Mouse (Mus musculus): ENCODE data around the gene Cdk2. TPM values are rescaled to one million over a fixed set of nuclear protein-coding genes. Genes with fewer than 3 reads are reported as not detected.
A peak's percentile ranks its signal among the peaks of the same experiment; 100 is the strongest.
"Not testable (repeated sequence)": the region's sequence is repeated elsewhere in the genome, so short reads cannot be mapped to it uniquely, and the experiment has no call there.

The Cdk2 gene
- polyA plus RNA-seq, 1 experiment from 2014 or later, result 33.9 TPM

GRCm38 (mm10) chr10:128737435-128737834, 32.6 kb upstream of the Cdk2 start:
- 6% methylated on average over 14 of the region's 15 CpGs for WGBS
- Histone ChIP-seq H3K4me3 (ENCODE audit: low read depth, low read length) (no peak overlapping the region), H3K36me3 (ENCODE audit: insufficient read depth, low read length) (0 out of 2 replicates have a peak, but pooled peaks cover 10% of the 10 kb centered on the region)

GRCm38 (mm10) chr10:128731992-128732391, 27.2 kb upstream of the Cdk2 start:
- no peak for DNase-seq (ENCODE audit: low spot score)
- no peak overlapping the region for H3K27ac ChIP-seq (ENCODE audit: low read length)

More at GRCm38 (mm10) chr10:128737435-128737834, 32.6 kb upstream of the Cdk2 start:
- ATAC-seq (peak; percentile 35), DNase-seq (ENCODE audit: low spot score) (no peak)
- peaks cover 1% of the 10 kb centered on the region; the same call in 1 of the 2 replicates for H3K4me1 ChIP-seq (ENCODE audit: insufficient read depth, low read depth, low read length)
- no peak overlapping the region for H3K4me2 ChIP-seq (replicated peaks; ENCODE audit: low read depth, low read length)
- no peaks in the 10 kb centered on the region for H3K27me3 ChIP-seq (replicated peaks; ENCODE audit: insufficient read depth, low read length)
- H3K9ac ChIP-seq (replicated peaks; ENCODE audit: low read depth), result no peak overlapping the region
- no peaks in the 10 kb centered on the region for H3K9me3 ChIP-seq (ENCODE audit: low read length)
- no peak for TF ChIP-seq EP300 (IDR thresholded peaks at IDR 0.05)
- TF ChIP-seq CTCF (IDR thresholded peaks at IDR 0.05), result no peak
- H3K27ac ChIP-seq (ENCODE audit: low read length), result no peak overlapping the region

GRCm38 (mm10) chr10:128731002-128731433, 26.2 kb upstream of the Cdk2 start:
- ATAC-seq (peak; percentile 75), DNase-seq (ENCODE audit: low spot score) (peak; percentile 79)
- no peak overlapping the region for H3K4me2 ChIP-seq (replicated peaks; ENCODE audit: low read depth, low read length)
- no peaks in the 10 kb centered on the region for H3K4me1 ChIP-seq (ENCODE audit: insufficient read depth, low read depth, low read length)
- 0 out of 2 replicates have a peak, but pooled peaks cover 10% of the 10 kb centered on the region for H3K36me3 ChIP-seq (ENCODE audit: insufficient read depth, low read length)
- no peak overlapping the region for H3K27ac ChIP-seq (ENCODE audit: low read length)
- no peaks in the 10 kb centered on the region for H3K9me3 ChIP-seq (ENCODE audit: low read length)
- 17% methylated on average over 10 of the region's 10 CpGs for WGBS
- no peak overlapping the region for H3K9ac ChIP-seq (replicated peaks; ENCODE audit: low read depth)
- no peaks in the 10 kb centered on the region for H3K27me3 ChIP-seq (replicated peaks; ENCODE audit: insufficient read depth, low read length)
- no peak overlapping the region for H3K4me3 ChIP-seq (ENCODE audit: low read depth, low read length)
- TF ChIP-seq EP300 (IDR thresholded peaks at IDR 0.05) (no peak), CTCF (IDR thresholded peaks at IDR 0.05) (peak; percentile 87)

More at GRCm38 (mm10) chr10:128731992-128732391, 27.2 kb upstream of the Cdk2 start:
- Histone ChIP-seq H3K4me3 (ENCODE audit: low read depth, low read length) (no peak overlapping the region), H3K9me3 (ENCODE audit: low read length) (no peaks in the 10 kb centered on the region), H3K27me3 (replicated peaks; ENCODE audit: insufficient read depth, low read length) (no peaks in the 10 kb centered on the region), H3K9ac (replicated peaks; ENCODE audit: low read depth) (no peak overlapping the region), H3K4me1 (ENCODE audit: insufficient read depth, low read depth, low read length) (no peaks in the 10 kb centered on the region), H3K4me2 (replicated peaks; ENCODE audit: low read depth, low read length) (no peak overlapping the region), H3K36me3 (ENCODE audit: insufficient read depth, low read length) (0 out of 2 replicates have a peak, but pooled peaks cover 10% of the 10 kb centered on the region)
- no peak for TF ChIP-seq CTCF (IDR thresholded peaks at IDR 0.05)
- no peak for TF ChIP-seq EP300 (IDR thresholded peaks at IDR 0.05)
- ATAC-seq, result no peak

- Histone ChIP-seq H3K9me3 (ENCODE audit: low read length) (no peaks in the 10 kb centered on the region), H3K4me1 (ENCODE audit: insufficient read depth, low read depth, low read length) (no peaks in the 10 kb centered on the region), H3K36me3 (ENCODE audit: insufficient read depth, low read length) (0 out of 2 replicates have a peak, but pooled peaks cover 3% of the 10 kb centered on the region), H3K9ac (replicated peaks; ENCODE audit: low read depth) (no peak overlapping the region), H3K27me3 (replicated peaks; ENCODE audit: insufficient read depth, low read length) (no peaks in the 10 kb centered on the region), H3K4me3 (ENCODE audit: low read depth, low read length) (no peak overlapping the region), H3K4me2 (replicated peaks; ENCODE audit: low read depth, low read length) (no peak overlapping the region), H3K27ac (ENCODE audit: low read length) (no peak overlapping the region)
- 76% methylated on average over 5 of the region's 5 CpGs for WGBS
- TF ChIP-seq CTCF (IDR thresholded peaks at IDR 0.05), result no peak
- no peak for TF ChIP-seq EP300 (IDR thresholded peaks at IDR 0.05)
- DNase-seq (ENCODE audit: low spot score) (no peak), ATAC-seq (no peak)
Measured at GRCm38 (mm10) chr10:128728059-128728458, 23.2 kb upstream of the Cdk2 start.

GRCm38 (mm10) chr10:128725466-128725865, 20.6 kb upstream of the Cdk2 start:
- H3K27me3 ChIP-seq (replicated peaks; ENCODE audit: insufficient read depth, low read length); H3K36me3 ChIP-seq (ENCODE audit: insufficient read depth, low read length); H3K9me3 ChIP-seq (ENCODE audit: low read length); H3K4me1 ChIP-seq (ENCODE audit: insufficient read depth, low read depth, low read length); H3K4me3 ChIP-seq (ENCODE audit: low read depth, low read length); H3K4me2 ChIP-seq (replicated peaks; ENCODE audit: low read depth, low read length); DNase-seq (ENCODE audit: low spot score); H3K9ac ChIP-seq (replicated peaks; ENCODE audit: low read depth); ATAC-seq; H3K27ac ChIP-seq (ENCODE audit: low read length): not testable (repeated sequence)
- 79% methylated on average over 3 of the region's 4 CpGs for WGBS

GRCm38 (mm10) chr10:128715559-128716537, 11.0 kb upstream of the Cdk2 start:
- Histone ChIP-seq H3K9ac (replicated peaks; ENCODE audit: low read depth) (no peak overlapping the region), H3K4me1 (ENCODE audit: insufficient read depth, low read depth, low read length) (no peaks in the 10 kb centered on the region), H3K4me2 (replicated peaks; ENCODE audit: low read depth, low read length) (no peak overlapping the region), H3K4me3 (ENCODE audit: low read depth, low read length) (no peak overlapping the region), H3K27me3 (replicated peaks; ENCODE audit: insufficient read depth, low read length) (no peaks in the 10 kb centered on the region), H3K36me3 (ENCODE audit: insufficient read depth, low read length) (no peaks in the 10 kb centered on the region), H3K9me3 (ENCODE audit: low read length) (no peaks in the 10 kb centered on the region), H3K27ac (ENCODE audit: low read length) (no peak overlapping the region)
- TF ChIP-seq EP300 (IDR thresholded peaks at IDR 0.05) (no peak), CTCF (IDR thresholded peaks at IDR 0.05) (no peak)
- no peak for DNase-seq (ENCODE audit: low spot score)
- 0 out of 2 replicates have a peak, but pooled peaks have one; percentile 14 for ATAC-seq
- WGBS, result 79% methylated on average over 19 of the region's 19 CpGs

GRCm38 (mm10) chr10:128711318-128711717, 6.5 kb upstream of the Cdk2 start:
- not testable (repeated sequence) for ATAC-seq; H3K9me3 ChIP-seq (ENCODE audit: low read length); H3K36me3 ChIP-seq (ENCODE audit: insufficient read depth, low read length); H3K4me2 ChIP-seq (replicated peaks; ENCODE audit: low read depth, low read length); H3K9ac ChIP-seq (replicated peaks; ENCODE audit: low read depth); H3K27ac ChIP-seq (ENCODE audit: low read length); H3K27me3 ChIP-seq (replicated peaks; ENCODE audit: insufficient read depth, low read length); DNase-seq (ENCODE audit: low spot score); H3K4me1 ChIP-seq (ENCODE audit: insufficient read depth, low read depth, low read length); H3K4me3 ChIP-seq (ENCODE audit: low read depth, low read length)
- WGBS, result 94% methylated on average over 7 of the region's 7 CpGs

All from lung, postnatal 0 days (tissue).